Mouse (Mus musculus) cerebellum, adult (tissue): ENCODE results near the gene Tshz3.

Experiments
- ATAC-seq: cut with Nextera tagmentation; 2 replicates; pipeline ENCODE4 v1.9.2; 2017; ENCODE audit warnings: mild to moderate bottlenecking, moderate library complexity, mixed read lengths; ENCODE audit not compliant: insufficient number of reproducible peaks, low FRiP score, low TSS enrichment

Tshz3 gene

DNA sequence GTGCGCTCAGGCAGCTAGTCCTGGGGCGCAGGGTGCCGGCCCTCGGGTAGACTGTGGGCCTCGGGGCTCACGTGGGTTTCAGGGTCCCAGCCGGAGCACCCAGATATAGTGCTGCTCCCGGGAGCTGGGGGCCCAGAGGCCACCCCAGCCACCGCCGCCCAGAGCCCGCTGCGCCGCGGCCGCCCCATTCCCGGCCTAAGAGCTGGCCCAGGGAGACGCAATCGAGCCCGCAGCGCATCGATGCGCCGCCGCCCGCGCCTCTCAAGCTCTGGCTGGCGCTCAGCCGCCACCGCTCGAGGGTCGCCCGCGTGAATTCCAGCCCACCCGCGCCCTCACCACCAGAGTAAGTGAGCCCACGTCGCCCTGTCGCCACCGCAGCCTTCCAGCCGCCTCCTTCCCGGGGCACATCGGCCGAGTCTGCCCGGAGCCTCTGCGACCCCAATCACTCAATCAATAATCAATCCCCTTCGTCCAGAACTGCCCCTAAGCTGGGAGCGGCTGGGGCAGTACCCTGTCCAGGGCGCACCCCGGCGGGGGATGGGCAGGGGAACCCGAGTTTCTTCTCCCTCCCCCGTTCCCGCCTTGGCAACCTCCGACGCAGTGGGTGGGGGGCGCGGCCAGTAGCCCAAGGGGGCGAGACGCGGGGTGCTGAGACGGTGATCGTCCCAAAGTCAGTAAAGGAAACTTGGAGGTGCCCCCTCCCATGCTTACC is 1.4 kb upstream of the Tshz3 start:
- ATAC-seq = peak; percentile 24; the same call in 1 of the 2 replicates

DNA sequence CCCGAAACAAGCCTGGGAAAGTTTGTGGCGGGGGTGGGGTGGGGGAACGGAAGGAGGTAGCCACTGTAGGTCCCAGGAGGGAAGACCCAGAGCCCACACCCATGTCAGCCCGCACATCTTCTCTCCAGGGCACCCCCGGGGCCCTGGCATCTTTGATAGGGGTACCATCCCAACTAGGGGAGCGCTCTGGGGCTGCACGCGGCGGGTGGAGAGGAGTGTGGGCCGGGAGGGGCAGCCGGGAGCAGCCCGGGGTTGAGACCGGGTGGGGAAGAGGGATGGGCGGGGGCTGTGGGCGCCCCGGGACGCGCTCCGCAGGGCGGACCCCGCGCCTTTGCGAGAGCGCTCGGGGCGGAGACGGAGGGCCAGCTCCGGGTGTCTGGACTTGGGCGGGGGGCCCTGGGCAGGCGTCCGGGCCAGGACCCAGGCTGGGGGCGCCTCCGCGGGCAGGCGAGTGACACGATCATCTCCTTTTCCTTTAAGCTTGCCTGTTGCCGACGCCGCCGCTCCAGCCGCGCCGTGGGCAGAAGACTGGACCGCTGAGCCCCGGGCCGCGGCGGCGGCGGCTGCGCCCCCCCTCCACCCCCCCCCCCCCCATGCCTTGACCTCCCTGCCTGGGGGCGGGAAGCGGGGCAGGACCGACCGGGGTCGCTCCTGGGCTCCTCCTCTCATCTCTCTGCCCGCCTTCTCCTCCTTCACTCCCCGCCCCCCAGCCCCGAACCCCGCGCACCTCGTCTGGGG is 631 bp upstream of the Tshz3 start:
- ATAC-seq = peak; percentile 27

DNA sequence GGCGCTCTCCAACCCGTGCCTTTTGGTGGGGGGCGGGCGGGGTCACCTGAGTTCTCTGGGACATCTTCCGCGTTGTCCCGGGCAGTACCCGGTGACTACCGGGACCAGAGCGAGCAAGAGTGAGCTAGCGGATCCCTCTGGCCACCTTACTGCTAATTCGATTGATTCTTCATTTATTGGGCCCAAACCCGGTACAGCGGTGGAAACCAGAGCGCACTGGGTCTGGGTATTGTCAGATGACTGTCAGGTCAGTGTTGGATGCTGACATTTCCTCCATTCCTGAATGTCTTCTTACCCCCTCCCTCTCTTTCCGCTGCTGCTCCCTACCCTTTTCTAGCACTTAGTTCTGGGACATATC is 650 bp downstream of the Tshz3 start:
- ATAC-seq = no peak; the same call in 1 of the 2 replicates

DNA sequence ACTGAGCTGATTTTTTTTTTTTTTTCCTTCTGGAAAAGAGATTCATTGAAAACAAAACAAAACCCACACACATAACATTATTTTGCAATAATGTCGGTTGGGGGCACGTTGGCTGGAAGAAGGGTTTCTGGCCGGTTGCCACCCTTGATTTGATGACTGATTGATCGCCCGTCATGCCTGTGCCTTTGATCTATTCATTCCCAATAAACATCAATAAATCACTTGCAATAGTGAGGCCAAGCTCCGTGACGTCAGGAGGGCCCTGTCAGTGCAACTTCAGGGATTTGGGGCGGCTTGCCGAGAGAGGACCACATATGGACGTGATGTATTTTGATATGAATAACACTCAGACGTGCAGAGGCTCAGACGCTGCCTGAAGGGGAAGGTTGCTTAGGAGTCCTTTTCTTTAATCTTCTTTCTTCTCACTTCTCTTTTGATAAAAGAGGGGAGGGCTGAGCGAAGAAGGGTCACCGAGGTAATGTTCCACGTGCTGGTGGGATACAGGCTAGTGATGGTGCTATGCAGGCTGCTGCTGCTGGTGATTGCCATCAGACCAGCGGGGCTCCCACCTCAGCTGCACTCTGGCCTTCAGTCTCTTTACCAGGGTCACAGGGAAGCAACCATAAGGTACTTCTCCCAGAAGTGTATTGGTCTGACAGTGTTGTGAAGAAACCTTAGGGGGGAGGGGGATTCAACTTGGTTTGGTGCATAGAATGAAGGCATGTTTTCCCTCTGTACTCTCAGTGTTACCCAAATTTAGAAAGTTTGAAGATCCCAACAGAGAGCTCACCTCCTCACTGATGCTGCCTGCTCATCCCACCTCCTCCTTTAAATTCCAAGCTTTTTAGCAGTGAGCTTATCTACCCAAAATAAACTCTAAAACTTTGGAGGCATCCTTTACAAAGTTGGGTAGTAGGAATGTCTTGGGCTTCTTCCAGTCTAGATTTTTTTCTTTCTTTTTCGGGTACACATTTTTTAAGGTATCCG is 1.4 kb downstream of the Tshz3 start:
- ATAC-seq = no peak

DNA sequence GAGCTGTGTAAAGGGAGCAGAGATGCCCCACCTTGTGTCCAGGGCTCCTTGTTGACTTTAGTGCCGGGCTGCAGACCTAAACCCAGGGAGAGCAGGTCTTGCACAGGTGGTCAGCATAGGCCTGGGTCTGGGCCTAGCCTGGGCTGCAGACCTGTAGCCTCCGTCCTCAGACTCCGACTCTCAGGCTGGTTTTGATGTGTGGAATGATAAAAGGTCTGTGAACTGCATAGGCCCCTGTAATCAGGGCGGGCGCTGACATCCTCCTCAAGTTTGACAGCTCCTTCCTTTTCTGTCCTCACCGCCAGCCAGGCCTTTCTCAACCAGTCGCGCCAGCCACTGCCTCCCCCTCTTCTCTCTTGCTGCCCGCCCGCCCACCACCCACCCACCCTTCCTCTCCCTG is 8.7 kb downstream of the Tshz3 start:
- no peak for ATAC-seq

DNA sequence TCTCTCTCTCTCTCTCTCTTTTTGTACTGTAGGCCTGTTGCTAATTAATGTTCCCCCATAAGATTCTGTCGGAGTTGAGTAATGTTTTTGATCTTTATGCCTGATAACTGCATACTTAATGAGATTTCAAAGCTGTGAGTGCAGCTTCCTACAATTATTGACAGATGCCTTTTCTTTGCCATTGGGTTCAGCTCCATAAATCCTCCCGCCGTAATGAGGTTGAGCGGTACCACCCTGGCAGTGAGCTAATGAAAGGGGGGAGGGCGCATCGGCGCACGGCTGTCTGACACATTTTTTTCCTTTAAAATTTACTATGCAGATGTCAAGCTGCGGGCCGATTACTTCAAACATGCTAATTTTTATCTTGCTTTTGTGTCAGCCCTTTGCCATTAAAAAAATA is 9.3 kb downstream of the Tshz3 start:
- ATAC-seq = no peak

DNA sequence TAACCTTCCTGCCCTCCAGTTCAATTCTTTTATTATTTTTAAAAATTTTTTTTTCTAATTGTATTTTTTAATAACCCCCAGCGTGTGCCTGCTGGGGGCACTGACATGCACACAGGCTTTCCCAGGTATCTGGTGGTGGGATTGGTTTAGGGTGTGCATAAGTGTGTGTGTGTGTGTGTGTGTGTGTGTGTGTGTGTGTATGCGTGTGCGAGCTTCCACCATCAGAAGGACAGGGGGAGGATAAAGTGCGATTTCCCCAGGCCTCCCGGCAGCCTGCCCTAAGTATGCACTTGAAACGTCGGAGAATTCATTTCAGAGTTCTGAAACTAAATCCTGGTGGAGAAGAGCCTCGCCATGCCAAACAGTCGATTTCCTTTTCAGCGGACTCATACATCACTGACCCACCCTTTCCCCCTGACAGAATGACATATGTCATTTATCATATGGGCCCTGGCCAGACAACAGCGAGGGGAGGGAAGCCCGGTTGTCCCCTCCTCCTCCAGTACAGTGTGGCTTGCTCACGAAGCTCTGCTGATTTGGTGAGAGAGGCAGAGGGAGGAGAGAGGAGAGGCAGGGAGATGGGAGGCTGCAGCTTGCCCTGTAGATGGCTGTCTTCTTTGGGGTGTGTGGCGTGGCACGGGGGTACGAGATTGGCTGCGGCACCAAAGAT is 9.9 kb downstream of the Tshz3 start:
- 0 out of 2 replicates have a peak, but pooled peaks have one; percentile 66 for ATAC-seq

DNA sequence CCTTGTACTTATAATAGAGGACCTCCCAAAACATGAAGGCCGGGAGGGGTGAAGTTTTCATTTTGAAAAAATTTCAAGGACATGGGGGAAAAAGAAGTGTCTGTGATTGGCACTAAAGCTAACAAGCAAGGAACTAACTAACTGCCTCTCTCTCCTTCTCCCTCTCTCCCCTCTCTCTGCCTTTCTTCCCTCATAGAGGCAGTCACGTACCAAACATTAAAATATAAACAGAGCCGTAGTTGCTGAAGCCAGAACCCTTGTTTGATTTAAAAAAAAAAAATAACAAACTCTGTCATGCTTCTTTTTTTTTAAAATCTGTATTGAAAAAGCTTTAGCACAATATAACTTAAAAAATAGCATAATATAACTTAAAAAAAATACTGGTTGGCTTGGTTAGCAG is 10.9 kb downstream of the Tshz3 start:
- no peak for ATAC-seq

DNA sequence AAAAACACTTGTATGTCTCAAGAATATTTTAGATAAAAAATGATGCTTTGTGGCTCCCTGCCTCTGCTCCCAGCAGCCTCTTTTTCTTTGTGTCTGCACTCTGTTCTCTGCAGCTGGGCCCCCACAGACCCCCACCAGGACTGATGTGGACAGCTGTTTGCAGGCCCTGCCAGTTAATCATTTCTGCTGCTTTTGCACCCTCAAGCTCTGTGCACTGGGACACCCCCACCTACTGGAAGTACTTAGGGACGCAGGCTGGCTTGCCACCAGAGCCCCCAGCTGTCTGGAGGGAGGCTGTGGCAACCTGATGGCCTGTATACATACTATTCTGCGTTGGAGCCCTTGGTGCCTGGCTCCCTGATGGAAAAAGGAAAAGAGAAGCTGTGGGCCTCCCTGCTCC is 11.3 kb downstream of the Tshz3 start:
- ATAC-seq = no peak

DNA sequence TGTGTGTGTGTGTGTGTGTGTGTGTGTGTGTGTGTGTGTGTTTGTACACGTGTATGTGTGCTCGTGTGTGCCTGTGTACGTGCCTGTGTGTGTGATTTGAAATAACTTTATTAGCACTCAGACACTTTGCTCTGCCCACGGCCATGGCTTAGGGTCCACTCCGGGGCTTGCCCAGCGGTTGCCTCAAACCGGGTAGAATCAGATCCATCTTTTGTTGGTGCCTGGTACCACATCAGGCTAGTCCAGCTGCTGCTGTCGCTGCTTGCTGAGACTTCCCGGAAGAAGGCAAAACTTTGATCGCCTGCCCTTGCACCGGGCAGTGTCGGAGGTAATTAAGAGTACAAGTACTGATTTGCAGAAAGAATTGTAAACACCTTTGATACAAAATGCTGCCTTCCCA is 12.1 kb downstream of the Tshz3 start:
- ATAC-seq = no peak

DNA sequence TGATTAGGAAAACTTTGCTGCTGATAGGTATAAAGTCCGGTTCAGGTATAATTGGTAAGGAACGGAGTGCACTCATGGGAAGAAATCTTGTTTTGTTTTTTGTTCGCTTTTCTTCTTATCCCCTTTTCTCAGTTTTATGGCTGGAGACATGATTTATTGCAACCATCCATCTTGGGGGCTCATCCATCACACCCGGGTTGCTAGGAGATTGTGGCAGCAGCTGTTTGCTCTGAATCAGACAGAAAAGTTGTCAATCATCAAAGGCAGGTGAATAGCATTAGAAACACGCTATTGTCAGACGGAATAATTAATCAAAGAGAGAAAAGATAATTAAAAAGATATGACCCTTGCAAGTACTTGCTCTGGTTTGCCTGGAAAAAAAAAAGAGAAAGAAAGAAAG is 12.5 kb downstream of the Tshz3 start:
- ATAC-seq = no peak

DNA sequence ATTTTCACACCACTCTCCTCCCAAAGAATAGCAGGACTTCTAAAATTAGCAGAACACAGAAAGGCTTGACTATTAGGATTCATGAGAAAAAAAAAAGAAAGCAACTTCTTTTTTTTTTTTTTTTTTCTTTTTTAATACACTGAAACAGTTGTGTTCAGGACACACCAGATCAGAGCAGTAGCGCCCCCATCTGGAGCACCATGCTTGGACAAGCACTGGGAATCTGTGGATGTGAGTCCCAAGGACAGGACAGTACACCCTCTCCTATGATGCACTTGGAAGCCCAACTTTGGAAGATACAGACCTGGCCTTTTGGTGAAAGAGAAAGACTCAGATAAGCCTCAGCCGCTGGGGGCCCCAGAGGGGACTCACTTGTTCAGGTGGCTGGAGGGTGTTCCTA is 13.8 kb downstream of the Tshz3 start:
- no peak for ATAC-seq

DNA sequence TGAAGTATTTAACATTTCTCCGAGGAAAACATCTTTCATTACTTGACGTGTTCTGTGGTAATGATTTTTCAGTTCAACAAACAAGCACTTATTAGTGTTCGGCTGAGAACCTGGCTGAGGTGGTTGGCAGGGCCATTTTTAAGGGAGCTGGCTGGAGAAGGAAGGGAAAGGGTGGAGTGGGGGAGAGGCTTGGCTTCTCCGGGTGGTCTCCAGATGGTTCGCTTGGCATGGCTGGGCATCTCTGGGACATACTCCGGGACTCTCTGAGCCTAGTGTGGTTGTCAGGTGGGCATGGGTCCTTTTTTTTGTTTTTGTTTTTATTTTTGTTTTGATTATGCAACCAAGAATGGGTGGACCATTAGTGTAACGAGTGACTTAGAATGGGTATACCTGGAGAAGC is 16.4 kb downstream of the Tshz3 start:
- ATAC-seq = no peak

DNA sequence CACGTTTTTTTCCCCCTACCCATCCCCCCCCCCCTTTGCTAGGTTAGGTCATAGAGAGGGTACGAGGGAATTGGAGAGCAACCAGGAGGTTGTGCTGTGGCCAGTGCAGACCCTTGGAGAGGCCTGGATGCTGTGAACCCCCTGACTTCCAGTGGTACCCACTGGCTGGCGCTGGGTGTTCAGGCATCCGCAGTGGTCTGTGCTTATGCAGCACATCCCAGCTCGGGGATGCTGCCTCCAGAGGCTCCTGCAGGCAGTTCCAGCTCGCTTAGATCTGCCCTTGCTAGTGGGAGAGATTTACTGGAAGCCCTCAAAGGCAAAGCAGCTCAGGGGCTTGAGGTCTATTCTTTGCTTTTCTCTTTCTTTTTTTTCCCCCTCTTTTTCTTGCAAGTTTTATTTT is 19.3 kb downstream of the Tshz3 start:
- ATAC-seq = no peak

DNA sequence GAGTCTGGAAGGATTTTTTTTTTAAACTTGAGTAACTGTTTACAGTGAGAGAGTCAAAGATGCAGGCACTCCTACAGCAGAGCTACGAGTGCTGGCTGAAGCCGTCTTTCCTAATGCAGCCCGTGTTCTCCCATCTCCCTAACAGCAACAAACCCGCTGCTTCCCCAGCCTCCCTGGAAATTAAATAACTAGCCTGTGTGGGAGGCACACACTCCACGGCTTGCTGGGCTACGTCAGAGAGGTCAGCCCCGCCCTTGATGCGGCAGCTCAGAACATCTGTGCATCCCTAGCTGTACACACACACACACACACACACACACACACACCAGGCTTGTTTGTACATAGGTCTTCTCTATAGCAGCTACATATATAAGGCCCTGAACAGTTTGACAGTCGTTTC is 22.9 kb downstream of the Tshz3 start:
- no peak for ATAC-seq

DNA sequence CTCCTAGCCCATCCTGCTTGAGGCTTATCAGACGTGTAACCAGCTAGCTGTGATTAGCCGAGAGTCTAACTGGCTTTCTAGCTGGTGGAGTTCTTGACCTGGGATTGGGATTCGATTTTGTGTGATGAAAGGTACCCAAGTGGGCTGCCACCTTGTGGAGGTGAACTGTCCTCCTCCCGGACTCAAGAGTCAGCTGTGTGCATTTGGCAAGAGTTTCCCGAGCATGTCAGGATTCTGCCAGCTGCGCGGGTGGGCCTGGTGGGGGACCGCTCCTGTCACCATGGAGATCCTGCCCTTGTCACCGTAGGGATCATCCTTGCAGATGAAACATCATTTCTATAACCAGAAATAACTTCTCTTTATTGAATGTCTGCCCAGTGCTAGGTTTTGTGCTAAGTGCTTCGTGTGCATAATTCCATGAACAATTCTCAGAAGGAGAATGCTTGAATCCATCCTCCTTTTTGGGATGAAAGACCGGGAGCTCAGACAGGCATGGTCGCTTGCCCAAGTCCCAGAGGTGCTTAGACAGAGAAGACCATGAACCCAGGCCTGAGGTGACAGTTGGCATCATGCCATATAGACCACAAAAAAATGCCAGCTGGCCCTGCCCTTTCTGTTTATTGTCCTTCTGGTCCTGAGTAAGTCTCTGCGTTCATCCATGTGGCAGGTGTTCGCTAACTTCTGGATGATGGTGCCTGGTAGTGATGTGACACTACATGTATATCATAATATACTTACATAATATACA is 38.6 kb downstream of the Tshz3 start:
- 0 out of 2 replicates have a peak, but pooled peaks have one; percentile 40 for ATAC-seq

DNA sequence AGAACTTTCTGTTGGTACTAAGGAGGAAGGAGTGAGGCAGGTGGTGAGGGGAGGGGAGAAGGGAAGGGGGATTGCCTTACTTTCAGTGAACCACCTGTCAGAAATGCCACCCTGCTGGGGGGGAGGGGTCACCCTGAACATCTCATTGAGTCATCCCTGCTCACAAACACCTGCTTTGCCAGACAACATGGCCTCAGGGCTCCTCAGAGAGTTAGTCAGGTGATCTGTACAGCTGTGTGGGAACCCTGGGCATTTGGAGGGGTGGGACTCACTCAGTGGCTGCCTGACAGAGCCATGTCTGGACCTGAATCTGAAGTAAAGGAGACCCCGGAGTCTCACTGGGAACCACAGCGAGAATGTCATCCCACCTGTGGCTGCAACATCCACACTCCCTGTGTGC is 53.6 kb downstream of the Tshz3 start:
- no peak for ATAC-seq

DNA sequence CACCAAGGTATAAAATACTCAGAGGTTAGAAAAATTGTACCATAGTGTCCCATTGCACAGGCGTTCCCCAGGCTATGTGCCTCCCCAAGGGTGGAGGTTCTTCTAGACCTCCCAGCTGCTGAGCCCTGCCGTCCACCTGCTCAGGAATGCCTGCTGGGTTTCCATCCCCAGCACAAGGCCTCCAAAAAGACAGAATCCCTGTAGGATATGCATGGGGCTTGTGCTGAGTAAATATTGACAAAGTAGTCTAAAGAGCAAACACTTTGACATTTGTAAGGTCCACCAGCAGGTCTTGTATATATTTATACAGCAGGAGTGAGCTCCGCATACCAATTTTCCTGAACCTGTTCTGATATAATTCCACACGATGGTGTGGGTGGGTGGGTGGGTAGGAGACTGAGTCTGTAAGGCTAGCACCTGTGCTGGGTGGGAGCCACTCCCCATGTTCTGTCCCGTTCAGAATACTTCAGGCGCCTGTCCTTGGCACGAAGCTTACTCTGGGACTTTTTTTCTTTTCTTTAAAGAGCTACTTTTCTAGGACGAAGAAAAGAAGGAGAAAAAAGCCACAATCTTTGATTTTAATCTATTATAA is 69.7 kb downstream of the Tshz3 start:
- ATAC-seq = no peak

DNA sequence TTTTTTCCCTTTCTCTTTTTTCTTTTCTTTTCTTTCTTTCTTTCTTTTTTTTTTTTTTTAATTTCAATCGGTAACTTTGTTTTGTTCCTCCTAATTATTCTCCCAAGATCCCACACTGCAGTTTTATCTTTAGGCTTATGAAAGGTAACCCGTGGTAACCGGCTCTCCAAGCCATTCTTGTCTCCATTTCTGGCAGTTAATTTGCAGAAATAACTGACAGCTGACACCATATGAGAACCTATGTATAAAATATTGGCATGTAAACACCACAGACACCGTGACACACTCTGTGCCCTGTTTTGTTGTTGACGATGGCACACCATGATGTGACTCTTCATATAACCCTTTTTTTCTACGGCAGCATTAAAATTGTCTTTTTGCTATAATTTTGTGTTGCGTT is 75.2 kb downstream of the Tshz3 start:
- ATAC-seq = no peak
